Mouse (Mus musculus): Measurements from ENCODE around the gene Srrd. TPM values are rescaled to one million over a fixed set of nuclear protein-coding genes. Genes with fewer than 3 reads are reported as not detected.

Gene Srrd
- polyA plus RNA-seq, 1 experiment from 2014 or later: 19.3 TPM

DNA sequence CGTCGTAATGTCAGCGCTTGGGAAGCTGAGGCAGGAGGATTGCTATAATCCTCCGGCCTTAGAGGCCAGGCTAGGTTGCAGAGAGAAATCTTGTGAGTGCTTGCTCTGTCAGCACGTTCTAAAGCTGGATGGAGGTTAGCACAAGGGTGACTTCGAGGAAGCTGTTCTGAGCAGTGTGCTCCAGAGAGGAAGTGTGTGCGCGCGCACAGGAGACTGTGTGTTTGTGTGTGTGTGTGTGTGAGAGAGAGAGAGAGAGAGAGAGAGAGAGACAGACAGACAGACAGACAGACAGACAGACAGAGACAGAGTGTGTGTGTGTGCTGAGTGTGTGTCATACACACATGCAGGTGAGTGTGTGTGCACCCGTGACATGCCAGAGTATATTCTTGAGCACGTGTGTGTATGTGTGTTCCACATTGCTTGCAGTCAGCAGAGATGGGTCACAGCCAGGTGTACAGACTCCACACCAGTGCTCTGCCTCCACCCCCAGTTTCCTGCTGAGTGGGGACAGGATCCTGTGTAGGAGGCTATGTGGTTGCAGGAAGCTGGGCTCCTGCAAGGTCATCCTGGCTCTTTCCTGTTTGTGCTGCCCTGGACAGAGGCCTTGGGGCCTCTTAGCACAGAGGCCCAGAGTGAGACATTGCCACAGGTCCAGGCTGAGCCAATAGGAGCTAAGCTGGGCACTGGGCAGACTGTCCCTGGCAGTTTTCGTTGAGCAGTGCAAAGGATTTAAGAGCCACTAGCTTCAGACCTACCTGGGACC is 44.4 kb downstream of the Srrd start:
- Histone ChIP-seq H3K27me3 (ENCODE audit: control insufficient read depth, insufficient read depth, low read length) (no peaks in the 10 kb centered on the region), H3K36me3 (ENCODE audit: control insufficient read depth, insufficient read depth, low read length) (no peaks in the 10 kb centered on the region), H3K4me1 (replicated peaks; ENCODE audit: control insufficient read depth, insufficient read depth) (no peaks in the 10 kb centered on the region), H3K27ac (replicated peaks) (no peak overlapping the region; the same call in 1 of the 2 replicates), H3K9me3 (ENCODE audit: control insufficient read depth, low read length) (no peaks in the 10 kb centered on the region), H3K9ac (ENCODE audit: low read length) (no peak overlapping the region), H3K4me2 (replicated peaks; ENCODE audit: low read depth) (no peak overlapping the region), H3K4me3 (ENCODE audit: low read depth, low read length) (no peak overlapping the region)
- no peak for TF ChIP-seq CTCF (IDR thresholded peaks at IDR 0.05; ENCODE audit: low read depth)
- no peak for TF ChIP-seq EP300 (optimal IDR thresholded peaks at IDR 0.05)
- DNase-seq (ENCODE audit: low spot score) (no peak), ATAC-seq (ENCODE audit: low FRiP score, low TSS enrichment) (peak; percentile 52)
- 81% methylated on average over 12 of the region's 12 CpGs for WGBS

DNA sequence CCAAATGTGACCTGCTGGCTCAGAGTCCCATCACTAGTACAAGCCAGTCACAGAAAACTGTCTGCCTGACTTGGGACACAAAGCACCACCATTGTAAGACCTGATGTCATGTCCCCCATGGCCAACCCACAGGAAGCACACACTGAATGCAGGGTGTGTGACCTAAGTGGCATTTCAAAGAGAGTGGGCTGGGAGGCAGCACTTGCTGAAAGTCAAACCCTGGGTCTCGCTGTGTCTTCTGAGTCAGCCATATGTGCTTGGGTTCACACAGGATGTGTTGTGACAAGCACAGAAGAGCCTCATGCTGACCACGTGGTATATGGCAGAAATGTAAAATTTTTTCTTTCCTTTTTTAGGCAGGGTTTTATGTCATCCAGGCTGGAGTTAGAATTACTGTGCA is 45.6 kb downstream of the Srrd start:
- Histone ChIP-seq H3K4me3 (ENCODE audit: low read depth, low read length) (no peak overlapping the region), H3K4me1 (replicated peaks; ENCODE audit: control insufficient read depth, insufficient read depth) (no peaks in the 10 kb centered on the region), H3K27me3 (ENCODE audit: control insufficient read depth, insufficient read depth, low read length) (no peaks in the 10 kb centered on the region), H3K9ac (ENCODE audit: low read length) (no peak overlapping the region), H3K27ac (replicated peaks) (0 out of 2 replicates have a peak overlapping the region, but pooled peaks have one; percentile 13), H3K36me3 (ENCODE audit: control insufficient read depth, insufficient read depth, low read length) (no peaks in the 10 kb centered on the region), H3K9me3 (ENCODE audit: control insufficient read depth, low read length) (no peaks in the 10 kb centered on the region), H3K4me2 (replicated peaks; ENCODE audit: low read depth) (no peak overlapping the region)
- DNase-seq (ENCODE audit: low spot score): no peak
- ATAC-seq (ENCODE audit: low FRiP score, low TSS enrichment): no peak
- WGBS: 56% methylated on average over 2 of the region's 2 CpGs
- no peak for TF ChIP-seq EP300 (optimal IDR thresholded peaks at IDR 0.05)
- no peak for TF ChIP-seq CTCF (IDR thresholded peaks at IDR 0.05; ENCODE audit: low read depth)

DNA sequence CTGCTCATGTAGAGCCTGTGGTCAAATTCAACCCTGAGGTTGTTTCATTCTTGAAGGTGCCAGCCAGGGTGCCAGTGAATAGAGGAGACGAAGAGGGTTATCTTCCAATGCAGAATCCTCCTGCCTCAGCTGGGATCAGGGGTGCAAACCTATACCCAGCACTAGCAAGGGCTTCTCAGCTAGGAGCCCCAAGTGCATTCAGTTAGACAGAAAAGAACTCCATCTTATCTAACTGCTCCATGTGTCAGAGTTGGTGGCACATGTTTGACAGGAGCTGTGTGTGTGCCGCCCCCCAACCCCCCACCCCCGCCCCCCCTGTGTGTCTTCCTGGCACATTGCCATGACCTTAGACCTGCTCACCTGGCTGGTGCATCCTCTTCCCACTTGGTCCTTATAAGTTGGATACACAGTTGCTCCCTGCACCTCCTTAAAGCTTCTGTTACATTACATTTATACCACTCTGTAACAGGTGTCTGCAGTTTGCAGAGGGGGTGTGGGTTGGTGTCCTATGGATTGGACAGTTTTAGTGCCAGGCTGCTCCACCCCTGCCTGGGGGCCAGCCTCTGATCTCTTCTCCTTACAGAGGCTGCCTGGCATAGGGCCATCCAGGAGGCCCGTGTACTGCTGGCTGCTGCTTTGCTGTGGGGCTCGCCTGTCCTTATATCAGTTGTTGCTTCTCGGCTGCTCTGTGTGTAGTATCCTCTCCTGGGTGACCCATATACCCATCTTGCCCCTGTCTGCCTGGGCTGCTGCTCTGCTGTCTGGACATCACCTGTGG is 46.2 kb downstream of the Srrd start:
- Histone ChIP-seq H3K9me3 (ENCODE audit: control insufficient read depth, low read length) (no peaks in the 10 kb centered on the region), H3K36me3 (ENCODE audit: control insufficient read depth, insufficient read depth, low read length) (no peaks in the 10 kb centered on the region), H3K27me3 (ENCODE audit: control insufficient read depth, insufficient read depth, low read length) (no peaks in the 10 kb centered on the region), H3K27ac (replicated peaks) (0 out of 2 replicates have a peak overlapping the region, but pooled peaks have one; percentile 13), H3K4me2 (replicated peaks; ENCODE audit: low read depth) (no peak overlapping the region), H3K4me1 (replicated peaks; ENCODE audit: control insufficient read depth, insufficient read depth) (no peaks in the 10 kb centered on the region), H3K9ac (ENCODE audit: low read length) (no peak overlapping the region), H3K4me3 (ENCODE audit: low read depth, low read length) (no peak overlapping the region)
- TF ChIP-seq EP300 (optimal IDR thresholded peaks at IDR 0.05): no peak
- TF ChIP-seq CTCF (IDR thresholded peaks at IDR 0.05; ENCODE audit: low read depth): no peak
- no peak for ATAC-seq (ENCODE audit: low FRiP score, low TSS enrichment)
- 51% methylated on average over 6 of the region's 6 CpGs for WGBS
- DNase-seq (ENCODE audit: low spot score): no peak

DNA sequence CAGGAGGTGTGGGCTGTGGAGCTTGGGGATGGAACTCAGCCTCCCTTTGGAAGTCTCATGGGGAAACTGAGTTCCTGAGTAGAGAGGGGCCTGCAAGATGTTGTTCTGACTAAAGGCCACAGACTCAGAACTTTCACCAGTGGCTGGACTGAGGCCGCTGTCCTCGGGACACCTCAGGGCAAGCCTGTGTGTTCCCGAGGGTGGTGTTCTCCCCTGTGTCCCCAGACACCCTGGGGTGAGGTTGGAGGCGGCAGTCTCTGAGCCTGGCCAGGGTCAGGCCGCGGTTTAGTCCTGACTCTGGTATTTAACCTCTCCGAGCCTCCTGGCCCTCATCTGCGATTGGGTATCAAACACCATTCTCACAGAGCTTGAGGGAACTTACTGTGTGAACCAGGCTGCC is 47.3 kb downstream of the Srrd start:
- ATAC-seq (ENCODE audit: low FRiP score, low TSS enrichment) (no peak), DNase-seq (ENCODE audit: low spot score) (no peak)
- H3K9me3 ChIP-seq (ENCODE audit: control insufficient read depth, low read length): no peaks in the 10 kb centered on the region
- H3K27ac ChIP-seq (replicated peaks): no peak overlapping the region
- no peaks in the 10 kb centered on the region for H3K36me3 ChIP-seq (ENCODE audit: control insufficient read depth, insufficient read depth, low read length)
- no peak overlapping the region for H3K4me2 ChIP-seq (replicated peaks; ENCODE audit: low read depth)
- no peak overlapping the region for H3K4me3 ChIP-seq (ENCODE audit: low read depth, low read length)
- TF ChIP-seq EP300 (optimal IDR thresholded peaks at IDR 0.05) (no peak), CTCF (IDR thresholded peaks at IDR 0.05; ENCODE audit: low read depth) (no peak)
- H3K9ac ChIP-seq (ENCODE audit: low read length): no peak overlapping the region
- H3K27me3 ChIP-seq (ENCODE audit: control insufficient read depth, insufficient read depth, low read length): no peaks in the 10 kb centered on the region
- no peaks in the 10 kb centered on the region for H3K4me1 ChIP-seq (replicated peaks; ENCODE audit: control insufficient read depth, insufficient read depth)
- WGBS: 72% methylated on average over 8 of the region's 8 CpGs

DNA sequence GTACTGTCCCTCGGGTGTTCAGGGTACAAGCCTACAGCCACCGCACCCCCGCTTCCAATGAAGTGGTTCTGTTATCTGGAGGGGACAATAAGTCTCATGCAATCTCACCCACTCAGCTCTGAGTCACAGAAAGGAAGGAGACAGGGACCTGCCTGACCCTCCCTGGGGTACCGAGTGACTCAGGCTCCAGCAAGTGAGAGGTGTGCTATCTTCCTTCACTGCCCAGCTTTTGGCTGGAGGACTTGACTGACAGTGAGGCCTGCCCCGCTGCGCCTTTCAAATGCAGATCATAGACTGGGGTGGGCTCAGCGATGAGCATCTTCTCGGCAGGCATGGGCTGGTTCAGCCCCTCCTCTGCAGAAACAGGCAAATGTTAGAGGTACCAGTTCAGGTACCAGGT is 47.7 kb downstream of the Srrd start:
- H3K9me3 ChIP-seq (ENCODE audit: control insufficient read depth, low read length): no peaks in the 10 kb centered on the region
- H3K27me3 ChIP-seq (ENCODE audit: control insufficient read depth, insufficient read depth, low read length): no peaks in the 10 kb centered on the region
- H3K4me1 ChIP-seq (replicated peaks; ENCODE audit: control insufficient read depth, insufficient read depth): no peaks in the 10 kb centered on the region
- no peak overlapping the region for H3K27ac ChIP-seq (replicated peaks)
- WGBS: 64% methylated on average over 8 of the region's 8 CpGs
- no peak overlapping the region for H3K4me3 ChIP-seq (ENCODE audit: low read depth, low read length)
- ATAC-seq (ENCODE audit: low FRiP score, low TSS enrichment) (no peak), DNase-seq (ENCODE audit: low spot score) (no peak)
- no peak overlapping the region for H3K9ac ChIP-seq (ENCODE audit: low read length)
- H3K4me2 ChIP-seq (replicated peaks; ENCODE audit: low read depth): no peak overlapping the region
- TF ChIP-seq EP300 (optimal IDR thresholded peaks at IDR 0.05) (no peak), CTCF (IDR thresholded peaks at IDR 0.05; ENCODE audit: low read depth) (no peak)
- no peaks in the 10 kb centered on the region for H3K36me3 ChIP-seq (ENCODE audit: control insufficient read depth, insufficient read depth, low read length)

DNA sequence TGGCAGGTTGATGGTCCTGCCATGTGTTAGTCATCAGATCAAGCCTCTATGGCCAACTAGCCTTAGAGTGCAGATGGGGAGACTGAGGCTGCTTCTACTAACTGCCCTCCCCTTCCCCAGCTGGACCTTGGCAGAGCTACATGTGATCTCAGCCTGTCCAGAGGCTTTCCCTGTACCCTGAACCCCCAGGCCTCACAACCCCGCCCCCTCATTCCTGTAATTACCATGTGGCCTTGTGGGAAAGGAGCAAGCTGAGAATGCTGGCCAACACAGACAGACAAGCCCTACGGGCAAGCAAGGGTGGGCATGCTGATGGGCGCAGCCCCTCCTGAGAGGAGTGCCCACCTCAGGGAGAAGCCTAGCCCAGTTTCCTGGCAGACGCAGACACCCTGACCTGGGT is 48.1 kb downstream of the Srrd start:
- ATAC-seq (ENCODE audit: low FRiP score, low TSS enrichment) (no peak), DNase-seq (ENCODE audit: low spot score) (no peak)
- no peaks in the 10 kb centered on the region for H3K36me3 ChIP-seq (ENCODE audit: control insufficient read depth, insufficient read depth, low read length)
- WGBS: 81% methylated on average over 4 of the region's 4 CpGs
- H3K27ac ChIP-seq (replicated peaks): no peak overlapping the region
- no peak overlapping the region for H3K4me2 ChIP-seq (replicated peaks; ENCODE audit: low read depth)
- H3K4me3 ChIP-seq (ENCODE audit: low read depth, low read length): no peak overlapping the region
- H3K9me3 ChIP-seq (ENCODE audit: control insufficient read depth, low read length): no peaks in the 10 kb centered on the region
- no peak overlapping the region for H3K9ac ChIP-seq (ENCODE audit: low read length)
- no peaks in the 10 kb centered on the region for H3K27me3 ChIP-seq (ENCODE audit: control insufficient read depth, insufficient read depth, low read length)
- TF ChIP-seq EP300 (optimal IDR thresholded peaks at IDR 0.05): no peak
- no peaks in the 10 kb centered on the region for H3K4me1 ChIP-seq (replicated peaks; ENCODE audit: control insufficient read depth, insufficient read depth)

All from stomach, postnatal 0 days (tissue).